Mouse (Mus musculus) kidney, adult 2 months (tissue): ENCODE measurements around the gene 6030468B19Rik.

Source experiments
- CTCF ChIP-seq: fragments of 200-500 bp; conservative IDR thresholded peaks from 2 replicates; pipeline ENCODE4 v1.5.1; 2011; ENCODE audit warnings: low read depth, mild to moderate bottlenecking, control low read depth, low read length, moderate library complexity, mixed read lengths; ENCODE audit not compliant: insufficient read depth, insufficient read length
- POLR2A ChIP-seq: fragments of 200-500 bp; IDR thresholded peaks from one replicate; pipeline ENCODE4 v1.6.1; 2011; ENCODE audit warnings: low read depth, low read length, control low read depth

DNA sequence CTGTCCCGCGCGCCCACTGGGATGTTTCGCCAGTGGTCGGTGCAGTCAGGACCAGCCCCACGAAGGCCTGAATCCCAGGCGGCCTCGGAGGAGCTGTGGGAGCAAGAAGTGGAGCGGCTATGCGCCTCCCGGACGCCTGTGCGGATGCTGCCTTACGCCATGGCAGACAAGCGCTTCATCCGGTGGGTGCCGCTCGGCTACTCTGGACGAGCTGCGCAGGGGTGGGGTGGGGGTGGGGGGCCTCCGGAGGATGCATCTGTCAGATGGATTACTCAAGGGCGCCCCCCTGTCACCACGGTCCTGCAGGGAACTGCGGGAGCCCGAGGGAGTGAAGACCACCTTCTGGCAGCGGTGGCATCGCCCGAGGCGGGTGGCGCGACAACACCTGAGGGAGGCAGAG is 14.4 kb upstream of the 6030468B19Rik start:
- TF ChIP-seq CTCF (no peak), POLR2A (no peak)
